Mouse (Mus musculus) embryo, embryonic 10.5 days (tissue): ENCODE data around the gene Arih2.
A peak's percentile ranks its signal among the peaks of the same experiment; 100 is the strongest.

Experiments used
- DNase-seq: peaks from one replicate; pipeline ENCODE4 v3.0.0-alpha.2; 2015; ENCODE audit warnings: low spot score

Arih2 gene

GRCm38 (mm10) chr9:108560227-108560841 lies 88.9 kb downstream of the Arih2 start, which contains the start of gene Impdh2:
Gene Impdh2, plus strand, starts transcription at chr9:108560286.
- DNase-seq: peak; percentile 99

- no peak for DNase-seq
Measured at GRCm38 (mm10) chr9:108559169-108559568, 90.0 kb downstream of the Arih2 start.
